Mouse (Mus musculus): ENCODE results near the gene Gstp2.
A peak's percentile ranks its signal among the peaks of the same experiment; 100 is the strongest.

Gstp2 gene

GRCm38 (mm10) chr19:4012432-4013022 lies 33.3 kb downstream of the Gstp2 start, which contains the start of gene Ndufv1:
Gene Ndufv1 (minus strand): TSS chr19:4012806.
- peak; percentile 98 for DNase-seq (ENCODE audit: extremely low read depth, low read depth)

DNA sequence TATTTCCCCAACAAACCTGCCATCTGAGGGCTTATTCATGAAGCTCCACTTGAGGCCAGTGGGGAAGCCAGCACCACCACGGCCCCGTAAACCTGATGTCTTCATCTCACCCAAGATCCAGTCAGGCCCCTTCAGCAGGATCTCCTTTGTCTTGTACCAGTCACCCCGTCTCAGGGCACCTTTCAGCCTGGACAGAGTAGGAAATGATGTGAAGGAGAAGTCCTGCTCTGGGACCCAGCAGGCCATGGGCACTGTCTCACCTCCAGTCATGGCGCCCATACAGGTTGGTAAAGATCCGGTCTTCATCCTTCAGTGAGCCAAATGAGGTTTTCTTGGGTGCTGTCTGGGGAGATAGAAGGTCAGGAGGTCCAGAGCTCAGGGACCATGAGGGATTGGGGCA lies 34.7 kb downstream of the Gstp2 start:
- DNase-seq (ENCODE audit: extremely low read depth, low read depth), result no peak

- DNase-seq (ENCODE audit: extremely low read depth, low read depth), result no peak
Measured at GRCm38 (mm10) chr19:4005971-4006370, 39.9 kb downstream of the Gstp2 start.

DNA sequence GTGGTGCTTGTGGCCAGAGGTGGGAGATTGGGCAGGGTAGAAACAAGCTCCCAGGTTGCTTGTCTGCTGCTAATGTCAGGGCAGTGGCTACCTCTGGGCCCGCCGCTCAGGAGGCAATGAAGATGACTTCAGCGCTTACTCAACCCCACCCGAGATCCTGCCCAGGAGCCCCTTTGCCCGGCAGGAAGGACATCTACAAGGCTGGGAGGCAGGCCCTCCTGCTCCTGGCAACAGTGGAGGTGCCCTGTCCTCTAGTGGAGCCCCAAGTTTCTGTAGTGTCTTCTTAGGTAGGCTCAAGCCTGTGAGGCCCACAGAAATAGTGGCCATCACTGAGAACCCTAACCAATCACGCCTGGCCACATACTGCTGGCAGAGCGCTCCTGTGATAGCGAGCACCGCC lies 40.7 kb downstream of the Gstp2 start:
- DNase-seq (ENCODE audit: extremely low read depth, low read depth), result no peak

GRCm38 (mm10) chr19:4004331-4004730 lies 41.5 kb downstream of the Gstp2 start:
- no peak for DNase-seq (ENCODE audit: extremely low read depth, low read depth)

DNA sequence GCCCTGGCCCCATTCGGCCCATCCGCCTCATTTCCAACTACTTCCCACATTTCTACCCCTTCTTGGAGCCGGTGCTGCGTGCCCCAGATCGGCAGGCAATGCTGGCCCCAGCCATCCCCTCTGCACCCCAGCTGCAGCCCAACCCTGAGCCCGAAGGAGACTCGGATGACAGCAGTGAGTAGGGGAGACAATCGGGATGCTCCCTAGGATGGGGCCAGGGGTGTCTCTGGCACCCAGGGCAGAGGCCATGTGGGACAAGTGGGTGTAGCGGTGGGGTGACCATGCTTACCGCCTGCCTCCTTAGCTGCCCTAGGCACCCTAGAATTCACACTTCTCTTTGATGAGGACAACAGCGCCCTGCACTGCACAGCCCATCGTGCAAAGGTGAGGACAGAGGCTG lies 42.2 kb downstream of the Gstp2 start:
- no peak for DNase-seq (ENCODE audit: extremely low read depth, low read depth)

- DNase-seq (ENCODE audit: extremely low read depth, low read depth), result no peak
Measured at GRCm38 (mm10) chr19:4003112-4003511, 42.7 kb downstream of the Gstp2 start, which contains the start of gene Doc2g. Gene Doc2g (plus strand): TSS chr19:4003313.

DNA sequence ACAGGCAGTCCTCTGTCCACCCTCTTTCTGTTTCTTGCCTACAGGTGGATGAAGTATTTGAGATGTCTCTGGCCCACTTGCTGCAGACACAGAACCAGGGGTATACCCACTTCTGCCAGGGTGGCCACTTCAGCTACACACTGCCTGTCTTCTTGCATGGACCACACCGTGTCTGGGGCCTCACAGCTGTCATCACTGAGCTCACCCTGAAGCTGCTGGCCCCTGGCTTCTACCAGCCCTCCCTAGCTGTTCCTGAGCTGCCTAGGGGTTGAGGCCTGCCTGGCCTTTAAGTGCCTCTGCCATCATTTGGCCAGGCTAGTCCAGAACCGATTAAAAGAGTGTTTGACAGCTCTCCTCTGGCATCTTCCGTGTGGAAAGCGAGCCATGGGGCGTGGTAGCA lies 44.1 kb downstream of the Gstp2 start:
- no peak for DNase-seq (ENCODE audit: extremely low read depth, low read depth)

- peak; percentile 24 for DNase-seq (ENCODE audit: extremely low read depth, low read depth)
Measured at GRCm38 (mm10) chr19:4000949-4001525, 44.8 kb downstream of the Gstp2 start.

GRCm38 (mm10) chr19:4000119-4000900 lies 45.5 kb downstream of the Gstp2 start, which contains the start of the genes Nudt8 and Gm49405:
Gene Nudt8 (plus strand): TSS chr19:4000580.
Gene Gm49405 (plus strand): TSS chr19:4000626.
- peak; percentile 97 for DNase-seq (ENCODE audit: extremely low read depth, low read depth)

GRCm38 (mm10) chr19:3999121-3999730 lies 46.6 kb downstream of the Gstp2 start:
- DNase-seq (ENCODE audit: extremely low read depth, low read depth), result peak; percentile 44

DNA sequence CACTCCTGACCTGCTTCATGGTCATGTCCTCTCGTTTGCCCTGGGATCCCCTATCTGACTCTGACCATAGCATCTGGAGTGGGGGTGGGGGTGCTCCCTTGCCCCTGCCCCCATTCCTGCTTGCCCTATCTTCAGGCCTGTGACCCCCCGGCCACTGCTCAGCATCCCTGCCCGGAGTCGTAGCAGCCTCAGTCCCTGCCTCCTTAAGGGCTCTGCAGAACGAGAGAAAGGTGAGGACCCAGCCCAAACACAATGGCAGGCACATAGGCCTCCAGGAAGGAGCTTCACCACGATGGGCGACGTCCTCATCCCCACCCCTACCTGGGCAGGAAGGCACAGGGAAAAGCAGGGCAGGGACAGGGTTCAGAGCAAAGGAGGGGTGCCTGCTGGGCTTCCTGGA lies 47.5 kb downstream of the Gstp2 start:
- no peak for DNase-seq (ENCODE audit: extremely low read depth, low read depth)

DNA sequence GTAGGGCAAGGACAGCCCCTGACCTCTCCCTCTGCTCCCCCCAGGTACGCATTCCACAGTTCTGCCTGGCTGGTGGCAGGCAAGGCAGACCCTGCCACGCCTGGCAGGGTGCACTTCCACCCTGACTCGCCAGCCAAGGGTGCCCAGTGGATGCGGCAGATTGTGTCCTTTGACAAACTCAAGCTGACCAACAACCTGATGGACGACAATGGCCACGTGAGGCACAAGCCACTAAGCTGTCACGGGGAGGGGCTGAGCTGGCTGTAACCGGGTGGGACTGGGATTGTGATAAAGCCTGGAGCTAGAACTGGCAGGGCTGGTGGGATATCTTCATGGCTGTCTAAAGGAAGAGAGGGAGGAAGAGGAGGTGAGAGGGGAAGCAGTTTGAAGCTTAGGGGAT lies 48.6 kb downstream of the Gstp2 start:
- no peak for DNase-seq (ENCODE audit: extremely low read depth, low read depth)

- no peak for DNase-seq (ENCODE audit: extremely low read depth, low read depth)
Measured at GRCm38 (mm10) chr19:3996747-3997146, 49.1 kb downstream of the Gstp2 start.

GRCm38 (mm10) chr19:3996106-3996505 lies 49.7 kb downstream of the Gstp2 start:
- no peak for DNase-seq (ENCODE audit: extremely low read depth, low read depth)

GRCm38 (mm10) chr19:3995505-3995904 lies 50.3 kb downstream of the Gstp2 start:
- DNase-seq (ENCODE audit: extremely low read depth, low read depth), result no peak

GRCm38 (mm10) chr19:3994932-3995331 lies 50.9 kb downstream of the Gstp2 start:
- DNase-seq (ENCODE audit: extremely low read depth, low read depth), result no peak

DNA sequence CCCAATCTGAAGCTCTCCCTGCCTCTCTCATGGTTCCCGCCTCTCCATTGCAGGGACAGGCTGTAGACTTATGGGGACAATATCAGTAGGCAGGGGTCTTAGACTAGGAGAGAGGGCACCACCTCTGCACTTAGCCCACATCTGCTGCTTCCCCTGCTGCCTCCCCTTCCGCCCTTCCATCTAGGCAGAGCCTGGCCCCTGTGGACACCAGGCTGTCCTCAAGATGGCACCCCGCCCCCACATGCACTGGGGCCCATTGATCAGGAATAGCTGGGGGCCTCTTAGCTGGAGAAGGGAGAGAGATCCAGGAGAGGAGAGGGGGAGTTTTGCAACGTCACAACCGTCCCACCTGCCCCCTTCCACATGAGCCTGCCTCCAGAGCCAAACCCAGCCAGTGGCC lies 53.4 kb downstream of the Gstp2 start, which contains the start of gene Tbx10:
TSS of gene Tbx10 (plus strand) at position 337 of the 400 bp plus-strand sequence.
- DNase-seq (ENCODE audit: extremely low read depth, low read depth), result no peak

GRCm38 (mm10) chr19:3991966-3992365 lies 53.9 kb downstream of the Gstp2 start:
- DNase-seq (ENCODE audit: extremely low read depth, low read depth), result no peak

DNA sequence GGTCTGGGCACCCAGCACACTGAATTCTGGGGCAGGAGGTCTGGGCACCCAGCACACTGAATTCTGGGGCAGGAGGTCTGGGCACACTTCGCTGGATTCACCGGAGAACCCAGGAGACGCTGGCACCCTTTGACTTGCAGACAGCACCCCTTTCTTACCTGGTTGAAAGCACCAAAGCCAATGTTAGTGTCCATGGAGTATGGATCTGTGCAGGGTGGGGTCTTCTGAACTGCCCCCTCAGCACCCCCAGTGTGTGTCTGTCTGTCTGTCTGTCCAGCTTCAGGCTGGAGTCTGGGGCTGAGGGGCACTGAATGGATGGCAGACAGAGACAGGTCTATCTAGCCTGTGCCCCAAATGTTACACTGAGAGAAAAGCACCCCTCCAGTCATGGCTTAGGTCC lies 54.3 kb downstream of the Gstp2 start:
- no peak for DNase-seq (ENCODE audit: extremely low read depth, low read depth)

DNA sequence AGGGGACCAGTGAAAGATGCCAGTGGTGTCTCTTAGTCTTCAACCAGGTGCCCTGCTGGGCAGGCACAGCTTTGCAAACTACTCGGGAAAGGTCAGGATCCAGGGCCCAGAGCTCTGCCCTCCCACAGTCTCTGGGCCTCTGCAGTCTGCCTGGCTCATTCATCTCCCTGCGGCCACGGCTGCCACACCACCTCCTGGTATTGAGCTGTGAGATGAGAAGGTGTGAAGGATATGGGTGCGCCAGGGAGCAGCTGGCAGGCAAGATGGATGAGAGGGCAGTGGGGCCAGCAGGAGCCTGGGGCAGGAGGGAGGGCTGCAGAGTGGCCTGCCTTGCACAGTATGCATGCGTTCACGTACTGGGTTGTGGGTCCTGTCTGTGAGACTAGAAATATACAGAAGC lies 55.0 kb downstream of the Gstp2 start:
- no peak for DNase-seq (ENCODE audit: extremely low read depth, low read depth)
